Mouse (Mus musculus): ENCODE data around the gene Col6a2.

- no peak for TF ChIP-seq POLR2A (IDR thresholded peaks at IDR 0.05; ENCODE audit: control insufficient read depth, extremely low read depth, insufficient read depth, low read length, poor library complexity)
- no peak for TF ChIP-seq CTCF (IDR thresholded peaks at IDR 0.05; ENCODE audit: borderline replicate concordance, control insufficient read depth, extremely low read depth, insufficient read depth, low read length, poor library complexity)
Observed at GRCm38 (mm10) chr10:76636026-76636425, 12.6 kb upstream of the Col6a2 start.
